Comparison of ENCODE assay signal across 11 mouse cellular contexts in the genomic region with DNA sequence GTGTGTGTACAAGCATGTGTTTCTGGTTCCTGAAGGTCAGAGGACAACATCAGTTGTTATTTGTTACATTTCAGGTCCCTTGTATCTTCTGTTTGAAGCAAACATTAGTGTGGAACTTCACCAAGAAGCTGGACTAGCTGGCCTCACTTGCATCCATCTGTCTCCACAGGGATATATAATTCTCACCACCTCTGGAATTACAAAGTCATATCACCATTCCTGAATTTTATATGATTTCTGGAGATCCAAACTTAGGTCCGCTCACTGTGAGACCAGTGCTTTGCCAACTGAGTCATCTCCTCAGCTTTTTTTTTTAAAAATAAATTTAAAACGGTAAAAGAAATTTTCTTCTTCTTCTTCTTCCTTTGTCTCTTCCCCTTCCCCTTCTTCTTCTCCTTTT.
"Had no signal": no experiment of that assay in that cellular context is flagged by ENCODE, and none has a peak within 500 bp of the region (broad histone marks: within the 10 kb centered on the region; RNA-seq: fewer than 3 reads in every experiment).

No protein-coding gene starts in this region.

- DNase-seq: right cerebral cortex, adult 18-20 months; right cerebral cortex, postnatal 14 days; right cerebral cortex, postnatal 25 days; right cerebral cortex, postnatal 4 days; spleen, adult 18-20 months; thymus, adult 18-20 months; thymus, adult 2 months; thymus, postnatal 14 days; thymus, postnatal 25 days; thymus, postnatal 36 days; thymus, postnatal 4 days had no signal
